Mouse (Mus musculus) stomach, postnatal 0 days (tissue): ENCODE results near the gene Poc5. TPM values are rescaled to one million over a fixed set of nuclear protein-coding genes. Genes with fewer than 3 reads are reported as not detected.

Source experiments
- ATAC-seq: fragments of 200-750 bp; cut with Nextera tagmentation; 2 replicates; pipeline ENCODE4 v1.8.0; 2017; ENCODE audit not compliant: low FRiP score, low TSS enrichment
- DNase-seq: peaks from one replicate; pipeline ENCODE4 v3.0.0-alpha.2; 2016; ENCODE audit warnings: low spot score
- H3K27ac ChIP-seq: fragments of 300-500 bp; sonication (generic); replicated peaks from 2 replicates; pipeline ENCODE4 v1.5.1; 2014; ENCODE audit warnings: mild to moderate bottlenecking, control low read depth
- H3K27me3 ChIP-seq: fragments of 300-500 bp; sonication (generic); 2 replicates; pipeline ENCODE4 v1.6.1; 2014; ENCODE audit warnings: low read length; ENCODE audit not compliant: control insufficient read depth, insufficient read depth
- H3K36me3 ChIP-seq: fragments of 300-500 bp; sonication (generic); 2 replicates; pipeline ENCODE4 v1.6.1; 2014; ENCODE audit warnings: low read length, mixed read lengths; ENCODE audit not compliant: control insufficient read depth, insufficient read depth
- H3K4me1 ChIP-seq: fragments of 300-500 bp; sonication (generic); replicated peaks from 2 replicates; pipeline ENCODE4 v1.6.1; 2014; ENCODE audit warnings: antibody characterized with exemption; ENCODE audit not compliant: control insufficient read depth, insufficient read depth
- H3K4me2 ChIP-seq: fragments of 300-500 bp; sonication (generic); replicated peaks from 2 replicates; pipeline ENCODE4 v1.6.1; 2014; ENCODE audit warnings: low read depth, mild to moderate bottlenecking, control low read depth, moderate library complexity
- H3K4me3 ChIP-seq: fragments of 300-500 bp; sonication (generic); 2 replicates; pipeline ENCODE4 v1.5.1; 2014; ENCODE audit warnings: low read depth, low read length, control low read depth
- H3K9ac ChIP-seq: fragments of 300-500 bp; sonication (generic); 2 replicates; pipeline ENCODE4 v1.6.1; 2014; ENCODE audit warnings: mild to moderate bottlenecking, low read length, control low read depth, mixed read lengths
- H3K9me3 ChIP-seq: fragments of 300-500 bp; sonication (generic); 2 replicates; pipeline ENCODE4 v1.6.1; 2016; ENCODE audit warnings: low read length; ENCODE audit not compliant: control insufficient read depth
- CTCF ChIP-seq: IDR thresholded peaks from 2 replicates; pipeline ENCODE4 v1.5.1; 2016; ENCODE audit warnings: antibody characterized with exemption, low read depth, mild to moderate bottlenecking, moderate library complexity
- EP300 ChIP-seq: optimal IDR thresholded peaks from 2 replicates; pipeline ENCODE3; 2016; ENCODE audit warnings: antibody characterized with exemption
- WGBS: fragments of 180-500 bp; shearing (Covaris S2); extraction: QIAGEN DNeasy Blood & Tissue Kit; methylation state at CpG from one replicate; pipeline ENCODE4 v1.1.7; 2014; 5-methylcytosine and 5-hydroxymethylcytosine counted together
- polyA plus RNA-seq: library from polyadenylated mRNA; unstranded; fragments of >200 nt; fragmentation: Nextera tagmentation; extraction: Ambion mirVana; gene quantifications from 2 replicates; pipeline ENCODE4 v1.2.1, GENCODE M21; 2015

The Poc5 gene
- polyA plus RNA-seq, 1 experiment from 2014 or later, result 6.4 TPM

GRCm38 (mm10) chr13:96433041-96433440 lies 44.9 kb downstream of the Poc5 start:
- Histone ChIP-seq H3K4me3 (no peak overlapping the region), H3K4me2 (no peak overlapping the region), H3K9me3 (no peaks in the 10 kb centered on the region), H3K27me3 (no peaks in the 10 kb centered on the region), H3K4me1 (peaks cover 4% of the 10 kb centered on the region), H3K36me3 (no peaks in the 10 kb centered on the region), H3K9ac (no peak overlapping the region), H3K27ac (peak overlapping the region; percentile 46)
- DNase-seq, result no peak
- no peak for ATAC-seq
- TF ChIP-seq CTCF (no peak), EP300 (no peak)
- 81% methylated on average over 6 of the region's 6 CpGs for WGBS

GRCm38 (mm10) chr13:96433648-96434190 lies 45.6 kb downstream of the Poc5 start:
- 58% methylated on average over 11 of the region's 11 CpGs for WGBS
- Histone ChIP-seq H3K9me3 (no peaks in the 10 kb centered on the region), H3K4me1 (peaks cover 4% of the 10 kb centered on the region), H3K4me2 (no peak overlapping the region), H3K36me3 (no peaks in the 10 kb centered on the region), H3K27ac (peak overlapping the region; percentile 81), H3K9ac (no peak overlapping the region), H3K4me3 (no peak overlapping the region), H3K27me3 (no peaks in the 10 kb centered on the region)
- TF ChIP-seq EP300 (no peak), CTCF (no peak)
- no peak for DNase-seq
- peak; percentile 41; the same call in 1 of the 2 replicates for ATAC-seq

GRCm38 (mm10) chr13:96434899-96435331 lies 46.8 kb downstream of the Poc5 start:
- TF ChIP-seq EP300 (peak; percentile 46), CTCF (no peak)
- Histone ChIP-seq H3K9me3 (no peaks in the 10 kb centered on the region), H3K27ac (peak overlapping the region; percentile 81), H3K4me3 (no peak overlapping the region), H3K4me1 (peaks cover 4% of the 10 kb centered on the region), H3K27me3 (no peaks in the 10 kb centered on the region), H3K36me3 (no peaks in the 10 kb centered on the region), H3K4me2 (no peak overlapping the region; the same call in 1 of the 2 replicates), H3K9ac (no peak overlapping the region)
- ATAC-seq (peak; percentile 60; the same call in 1 of the 2 replicates), DNase-seq (peak; percentile 52)
- 19% methylated on average over 5 of the region's 5 CpGs for WGBS

- H3K4me1 ChIP-seq, result peaks cover 4% of the 10 kb centered on the region
- ATAC-seq (no peak), DNase-seq (no peak)
- no peaks in the 10 kb centered on the region for H3K9me3 ChIP-seq
- no peak overlapping the region for H3K4me2 ChIP-seq
- 35% methylated on average over 11 of the region's 13 CpGs for WGBS
- H3K9ac ChIP-seq, result no peak overlapping the region
- H3K36me3 ChIP-seq, result no peaks in the 10 kb centered on the region
- TF ChIP-seq CTCF (peak; percentile 41), EP300 (no peak)
- H3K4me3 ChIP-seq, result no peak overlapping the region
- H3K27me3 ChIP-seq, result no peaks in the 10 kb centered on the region
- H3K27ac ChIP-seq, result peak overlapping the region; percentile 18; the same call in 1 of the 2 replicates
Measured at GRCm38 (mm10) chr13:96435793-96436192, 47.7 kb downstream of the Poc5 start.

- no peak overlapping the region for H3K4me3 ChIP-seq
- no peaks in the 10 kb centered on the region for H3K9me3 ChIP-seq
- DNase-seq (peak; percentile 36), ATAC-seq (no peak; the same call in 1 of the 2 replicates)
- WGBS, result 84% methylated on average over 1 of the region's 1 CpGs
- H3K4me1 ChIP-seq, result peaks cover 4% of the 10 kb centered on the region
- no peak overlapping the region for H3K4me2 ChIP-seq
- no peaks in the 10 kb centered on the region for H3K27me3 ChIP-seq
- no peak overlapping the region for H3K9ac ChIP-seq
- TF ChIP-seq CTCF (no peak), EP300 (no peak)
- peak overlapping the region; percentile 49; the same call in 1 of the 2 replicates for H3K27ac ChIP-seq
- H3K36me3 ChIP-seq, result no peaks in the 10 kb centered on the region
Measured at GRCm38 (mm10) chr13:96436921-96437320, 48.8 kb downstream of the Poc5 start.

- WGBS, result 93% methylated on average over 4 of the region's 4 CpGs
- Histone ChIP-seq H3K4me1 (no peaks in the 10 kb centered on the region; the same call in 1 of the 2 replicates), H3K27ac (no peak overlapping the region), H3K9me3 (no peaks in the 10 kb centered on the region), H3K4me2 (no peak overlapping the region), H3K36me3 (no peaks in the 10 kb centered on the region), H3K27me3 (no peaks in the 10 kb centered on the region), H3K9ac (no peak overlapping the region), H3K4me3 (no peak overlapping the region)
- ATAC-seq, result no peak
- no peak for DNase-seq
- TF ChIP-seq CTCF (no peak), EP300 (no peak)
Measured at GRCm38 (mm10) chr13:96440436-96440835, 52.3 kb downstream of the Poc5 start.
